22 mouse cellular contexts compared by ENCODE assay signal in genomic region chr10:61829046-61829445, GRCm38 (mm10). TPM values are rescaled to one million over a fixed set of nuclear protein-coding genes. Genes with fewer than 3 reads are reported as not detected.
A peak's percentile ranks its signal among the peaks of the same experiment; 100 is the strongest.
DNase-seq lines count a peak whose midpoint lies in the region; ATAC-seq and TF ChIP-seq lines count a peak whose summit lies in the region.
"Had no signal": no experiment of that assay in that cellular context is flagged by ENCODE, and none has a peak within 500 bp of the region (broad histone marks: within the 10 kb centered on the region; RNA-seq: fewer than 3 reads in every experiment).

No protein-coding gene starts in this region.

- no peaks in the 10 kb centered on the region for H3K9me3 ChIP-seq in forebrain, embryonic 10.5 days
- H3K9me3 ChIP-seq in forebrain, postnatal 0 days (ENCODE audit: low read length), result no peaks in the 10 kb centered on the region
- H3K9me3 ChIP-seq in embryonic facial prominence, embryonic 10.5 days, result no peaks in the 10 kb centered on the region
- H3K9me3 ChIP-seq: forebrain, embryonic 13.5 days; G1E; heart, embryonic 13.5 days; hindbrain, embryonic 13.5 days had no signal

- H3K27ac ChIP-seq in forebrain, embryonic 10.5 days, result peak overlapping the region; percentile 65
- H3K27ac ChIP-seq in forebrain, postnatal 0 days (ENCODE audit: low read depth, low read length), result no peak overlapping the region
- peak overlapping the region; percentile 79 for H3K27ac ChIP-seq in embryonic facial prominence, embryonic 10.5 days (replicated peaks)
- H3K27ac ChIP-seq: forebrain, embryonic 13.5 days; gastrocnemius, adult 2 months; heart, embryonic 13.5 days; hindbrain, embryonic 13.5 days; hindbrain, postnatal 0 days had no signal

- H3K4me3 ChIP-seq in forebrain, embryonic 10.5 days, result no peak overlapping the region
- no peak overlapping the region for H3K4me3 ChIP-seq in forebrain, postnatal 0 days (ENCODE audit: low read depth, low read length)
- no peak overlapping the region for H3K4me3 ChIP-seq in embryonic facial prominence, embryonic 10.5 days
- H3K4me3 ChIP-seq: forebrain, embryonic 13.5 days; gastrocnemius, adult 2 months; heart, embryonic 13.5 days; hindbrain, embryonic 13.5 days had no signal

- peaks cover 12% of the 10 kb centered on the region for H3K27me3 ChIP-seq in forebrain, embryonic 10.5 days (ENCODE audit: poor library complexity, severe bottlenecking)
- H3K27me3 ChIP-seq in forebrain, postnatal 0 days (ENCODE audit: insufficient read depth, low read length), result no peaks in the 10 kb centered on the region
- H3K27me3 ChIP-seq in embryonic facial prominence, embryonic 10.5 days (replicated peaks; ENCODE audit: low read depth, poor library complexity, severe bottlenecking), result no peaks in the 10 kb centered on the region
- H3K27me3 ChIP-seq: forebrain, embryonic 13.5 days had no signal

- no peak for ATAC-seq in forebrain, postnatal 0 days
- ATAC-seq in cerebellum, adult (ENCODE audit: insufficient number of reproducible peaks, low FRiP score, low TSS enrichment), result no peak
- ATAC-seq: activated CD4-positive, CD25-positive, alpha-beta regulatory T cell, adult 4 months; CD4-positive, CD25-positive, alpha-beta regulatory T cell, adult 4 months; forebrain, embryonic 13.5 days; hindbrain, postnatal 0 days had no signal

- H3K4me1 ChIP-seq in forebrain, embryonic 10.5 days, result peaks cover 64% of the 10 kb centered on the region
- no peaks in the 10 kb centered on the region for H3K4me1 ChIP-seq in forebrain, postnatal 0 days (ENCODE audit: insufficient read depth)
- H3K4me1 ChIP-seq in embryonic facial prominence, embryonic 10.5 days, result peaks cover 82% of the 10 kb centered on the region
- H3K4me1 ChIP-seq: forebrain, embryonic 13.5 days had no signal

- 54% methylated on average over 4 of the region's 4 CpGs for WGBS in forebrain, embryonic 10.5 days
- 63% methylated on average over 4 of the region's 4 CpGs for WGBS in forebrain, postnatal 0 days
- 41% methylated on average over 4 of the region's 4 CpGs for WGBS in embryonic facial prominence, embryonic 10.5 days

- no peak for DNase-seq in forebrain, embryonic 10.5 days (ENCODE audit: extremely low spot score, low spot score)
- no peak for DNase-seq in forebrain, postnatal 0 days
- DNase-seq in ES-CJ7 (ENCODE audit: low read depth, low spot score), result peak; percentile 96
- DNase-seq in embryonic facial prominence, embryonic 10.5 days (ENCODE audit: low spot score), result no peak
- no peak for DNase-seq in testis, postnatal 14 days (ENCODE audit: low spot score)
- DNase-seq in right cerebral cortex, adult 18-20 months, result no peak
- DNase-seq: adrenal gland, postnatal 14 days; B cell, adult 2 months; cerebellum, adult 2 months; cerebellum, postnatal 10 days; gastrocnemius, adult 2 months; gastrocnemius, postnatal 25 days; heart, postnatal 36 days; kidney, adult 11 months had no signal

- no peak for TF ChIP-seq CTCF in forebrain, postnatal 0 days (IDR thresholded peaks at IDR 0.05; ENCODE audit: low read depth)

- H3K36me3 ChIP-seq in forebrain, embryonic 10.5 days (replicated peaks), result no peaks in the 10 kb centered on the region
- H3K36me3 ChIP-seq in forebrain, postnatal 0 days (ENCODE audit: insufficient read depth), result no peaks in the 10 kb centered on the region
- H3K36me3 ChIP-seq in embryonic facial prominence, embryonic 10.5 days (replicated peaks), result no peaks in the 10 kb centered on the region
- H3K36me3 ChIP-seq: G1E; heart, embryonic 13.5 days; hindbrain, embryonic 13.5 days had no signal

- H3K4me2 ChIP-seq in forebrain, postnatal 0 days (ENCODE audit: low read depth), result no peak overlapping the region
- H3K4me2 ChIP-seq: forebrain, embryonic 13.5 days; heart, embryonic 13.5 days; hindbrain, embryonic 13.5 days had no signal

- no peak overlapping the region for H3K9ac ChIP-seq in forebrain, postnatal 0 days
- H3K9ac ChIP-seq: forebrain, embryonic 13.5 days; heart, embryonic 13.5 days; hindbrain, embryonic 13.5 days had no signal

RNA-seq across cellular contexts. Expression of gene H2afy2, which starts 45.1 kb away (rescaled TPM):
- 327 and 330 TPM in 2 replicates for polyA plus RNA-seq in forebrain, embryonic 10.5 days (2016; fragmentation: Nextera tagmentation; extraction: Ambion mirVana)
- total RNA-seq in forebrain, postnatal 0 days (2014; rRNA removed), result 129 and 143 TPM in 2 replicates
- 175 and 191 TPM in 2 replicates for polyA plus RNA-seq in forebrain, postnatal 0 days (2015; fragmentation: Nextera tagmentation; extraction: Ambion mirVana)
- polyA plus RNA-seq in embryonic facial prominence, embryonic 10.5 days (2016; fragmentation: Nextera tagmentation; extraction: Ambion mirVana), result 368 and 392 TPM in 2 replicates
- polyA plus RNA-seq: CD4-positive, CD25-positive, alpha-beta regulatory T cell, adult 4 months; G1E had no signal
